Mouse (Mus musculus): Measurements from ENCODE around the gene 1700028K03Rik.

1700028K03Rik gene

DNA sequence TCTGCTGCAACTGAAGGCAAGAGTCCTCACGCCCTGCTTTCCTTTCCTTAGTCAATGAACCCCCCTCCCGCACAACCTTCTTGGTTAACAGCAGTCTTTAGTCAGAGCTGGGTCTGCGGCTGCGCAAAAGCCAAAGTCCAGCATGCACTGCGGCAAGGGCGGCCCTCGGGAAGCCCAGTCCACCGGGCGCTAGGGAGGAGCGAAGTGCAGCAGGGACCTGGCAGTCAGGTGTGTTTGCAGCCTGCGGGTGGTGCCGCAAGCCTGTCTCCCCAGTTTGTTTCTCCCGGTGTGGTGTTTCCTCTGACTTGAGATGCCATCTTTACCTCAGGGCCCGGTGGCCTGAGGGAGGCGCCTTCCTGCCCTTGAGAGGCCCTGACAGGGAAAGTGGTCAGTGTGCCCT lies at the start of gene 1700028K03Rik:
Gene 1700028K03Rik (plus strand): TSS at position 129 of the 400 bp plus-strand sequence.
- no peak for DNase-seq (ENCODE audit: low spot score)

- DNase-seq (ENCODE audit: low spot score): peak; percentile 28
These were observed 45.5 kb upstream of the 1700028K03Rik start for GRCm38 (mm10) chr5:107488996-107489395.

- DNase-seq (ENCODE audit: low spot score): no peak
These were observed 43.5 kb upstream of the 1700028K03Rik start for GRCm38 (mm10) chr5:107491036-107491435.

DNA sequence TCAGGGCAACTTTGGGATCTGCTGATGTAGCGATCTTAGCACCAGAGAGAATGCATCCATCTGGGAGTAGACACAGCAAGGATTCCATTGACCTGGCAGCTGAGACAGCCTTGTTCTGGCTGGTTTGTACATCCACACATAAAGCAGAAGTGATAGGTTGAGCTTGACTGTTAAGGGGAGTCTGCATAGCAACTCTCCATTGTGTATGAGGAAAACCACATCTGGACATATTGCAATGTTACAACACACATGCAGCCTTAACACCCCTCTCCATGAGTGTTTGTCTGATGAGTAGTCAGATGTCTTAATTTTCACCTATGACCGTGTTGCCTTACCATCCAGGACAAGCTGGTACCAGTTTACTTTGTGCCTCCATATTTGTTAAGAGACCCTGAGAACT lies 42.0 kb upstream of the 1700028K03Rik start:
- no peak for DNase-seq (ENCODE audit: low spot score)

DNA sequence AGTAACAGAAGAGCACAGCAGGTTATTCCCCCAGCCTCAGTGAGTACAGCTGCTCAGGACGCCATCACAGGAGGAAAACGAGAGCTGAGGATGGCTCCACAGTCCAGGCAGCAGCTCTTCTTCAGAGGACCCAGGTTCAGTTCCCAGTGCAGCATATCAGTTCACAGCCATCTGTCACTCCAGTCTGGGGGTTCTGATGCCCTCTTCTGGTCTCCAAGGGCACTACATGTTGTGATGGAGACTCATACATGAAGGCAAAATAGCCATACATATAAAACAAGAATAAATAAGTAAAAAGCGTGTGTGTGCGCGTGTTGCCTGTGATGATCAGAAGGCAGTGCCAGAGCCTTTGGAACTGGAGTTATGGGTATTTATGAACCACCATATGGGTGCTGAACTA lies 39.8 kb upstream of the 1700028K03Rik start:
- DNase-seq (ENCODE audit: low spot score): no peak

DNA sequence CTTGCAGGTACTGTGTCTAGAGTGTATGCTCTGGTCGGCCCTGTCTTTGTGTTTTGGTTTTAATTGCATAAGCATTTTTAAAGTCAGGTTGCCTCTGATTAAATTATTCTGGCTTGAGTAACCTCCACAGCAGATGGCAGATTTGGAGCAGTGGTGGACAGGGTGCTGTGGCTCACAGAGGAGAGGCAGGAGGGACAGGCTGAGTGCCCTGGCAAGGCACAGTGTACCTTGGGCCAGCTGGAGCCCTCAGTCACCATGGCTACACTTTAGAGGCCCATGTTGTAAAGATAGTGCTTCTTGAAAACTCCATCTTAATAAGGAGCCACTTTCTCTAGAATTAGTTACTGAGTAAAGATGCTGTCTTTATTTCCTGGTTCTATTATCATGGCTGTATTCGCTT lies 38.5 kb upstream of the 1700028K03Rik start:
- peak; percentile 44 for DNase-seq (ENCODE audit: low spot score)

DNA sequence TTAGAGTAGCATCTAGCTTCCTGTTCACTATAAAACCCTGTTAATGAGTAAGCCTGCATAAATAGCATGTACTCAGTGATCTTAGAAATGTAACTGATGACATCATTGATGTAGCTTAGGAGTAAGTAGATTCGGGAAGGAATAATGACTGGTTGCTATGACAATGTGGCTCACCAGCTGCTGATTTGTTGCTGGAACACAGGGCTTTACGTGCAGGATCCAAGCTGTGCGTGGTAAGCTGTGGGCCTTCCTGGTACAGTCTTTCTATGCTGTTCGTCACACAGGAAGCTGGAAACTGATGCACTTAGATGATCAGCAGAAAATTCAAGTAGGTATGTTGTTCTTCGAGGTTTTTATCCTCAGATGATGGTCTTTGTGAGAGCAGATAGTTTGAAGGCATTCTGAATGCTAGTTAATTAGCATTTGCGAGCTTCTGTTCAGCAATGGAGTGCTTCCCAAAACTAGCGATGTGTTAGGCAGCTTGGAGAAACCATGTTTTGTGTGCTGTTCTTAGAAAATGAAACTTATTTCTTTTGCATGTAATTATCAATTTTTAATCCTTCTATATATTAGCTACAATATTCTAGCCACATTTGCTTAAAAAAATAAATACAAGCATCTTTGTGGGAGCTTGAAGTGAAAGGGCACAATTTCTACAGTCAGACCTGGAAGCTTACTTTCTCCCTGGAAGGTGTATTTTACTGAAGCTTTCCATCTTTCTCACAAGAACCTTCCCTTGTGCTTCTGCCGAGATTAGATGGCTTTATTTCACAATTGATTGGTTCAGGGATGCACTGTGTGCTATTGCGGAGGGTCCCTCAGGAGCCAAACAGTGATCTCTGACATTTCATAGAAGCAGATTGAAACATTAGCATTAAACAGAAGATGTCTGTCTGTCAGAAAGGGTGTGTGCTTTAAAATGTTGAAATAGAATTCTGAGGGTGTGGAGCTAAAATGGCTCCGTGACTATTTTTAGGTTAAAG lies 36.7 kb upstream of the 1700028K03Rik start:
- DNase-seq (ENCODE audit: low spot score): peak; percentile 62

- no peak for DNase-seq (ENCODE audit: low spot score)
These were observed 35.7 kb upstream of the 1700028K03Rik start for GRCm38 (mm10) chr5:107498806-107499310.

- no peak for DNase-seq (ENCODE audit: low spot score)
These were observed 34.5 kb upstream of the 1700028K03Rik start for GRCm38 (mm10) chr5:107499891-107500535.

GRCm38 (mm10) chr5:107500741-107501140 lies 33.8 kb upstream of the 1700028K03Rik start:
- DNase-seq (ENCODE audit: low spot score): no peak

DNA sequence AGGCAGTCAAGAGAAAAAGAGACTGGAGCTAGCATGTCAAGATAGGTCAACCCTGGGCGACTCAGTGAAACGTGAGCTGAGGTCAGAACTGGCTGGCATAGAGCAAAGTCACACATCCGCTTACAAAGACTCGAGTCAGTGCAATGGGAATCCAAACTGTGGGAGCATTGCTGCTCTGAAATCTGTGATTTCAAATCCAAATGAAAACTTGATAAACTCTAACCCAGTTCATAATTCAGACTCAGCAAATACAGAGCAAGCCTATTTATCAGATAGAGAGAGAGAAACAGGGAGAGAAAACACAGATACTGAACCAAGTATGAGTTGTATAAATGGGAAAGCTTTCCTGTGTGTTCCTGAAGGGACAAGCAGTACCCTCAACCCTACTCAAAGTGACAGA lies 27.2 kb upstream of the 1700028K03Rik start, which contains the start of gene Gm42669:
Gene Gm42669 (plus strand): TSS at position 301 of the 400 bp plus-strand sequence.
- DNase-seq (ENCODE audit: low spot score): no peak

DNA sequence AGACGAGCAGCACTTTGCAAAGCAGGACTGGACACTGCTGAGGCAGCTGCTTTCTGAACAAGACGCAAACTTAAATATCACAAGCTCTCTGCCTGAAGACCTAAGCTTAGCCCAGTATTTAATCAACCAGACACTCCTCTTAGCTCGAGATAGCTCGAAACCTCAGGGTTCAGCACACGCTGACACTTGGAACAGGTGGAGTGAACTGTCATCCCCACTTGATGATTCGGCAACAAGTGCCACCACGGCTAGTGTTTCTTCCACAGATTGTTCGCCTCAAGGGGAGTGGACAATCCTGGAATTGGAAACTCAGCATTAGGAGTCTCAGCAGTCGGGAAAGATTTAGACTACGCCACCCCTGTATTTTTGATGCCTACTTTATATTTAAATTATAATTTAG lies 24.0 kb upstream of the 1700028K03Rik start:
- no peak for DNase-seq (ENCODE audit: low spot score)

GRCm38 (mm10) chr5:107511326-107511725 lies 23.2 kb upstream of the 1700028K03Rik start:
- no peak for DNase-seq (ENCODE audit: low spot score)

GRCm38 (mm10) chr5:107513583-107513982 lies 20.9 kb upstream of the 1700028K03Rik start:
- DNase-seq (ENCODE audit: low spot score): peak; percentile 76

DNA sequence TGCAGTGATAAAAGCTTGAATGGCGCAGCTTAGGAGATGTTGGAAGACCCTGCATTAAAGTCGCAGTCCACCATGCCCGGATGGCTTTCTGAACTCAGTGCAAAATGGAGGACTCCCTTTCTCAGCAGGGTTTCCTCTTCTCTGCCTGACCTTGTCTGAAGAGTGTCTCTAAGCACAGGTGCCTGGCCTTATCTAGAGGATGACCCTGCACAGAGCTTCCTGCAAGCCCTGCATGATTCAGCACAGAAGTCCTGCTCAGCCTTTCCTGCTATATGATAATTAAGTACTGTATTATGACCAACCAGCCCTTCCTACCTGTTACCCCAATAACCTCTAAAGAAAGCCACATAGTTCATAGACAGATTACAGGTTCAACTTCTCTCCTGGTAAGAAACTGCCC lies 19.1 kb upstream of the 1700028K03Rik start:
- DNase-seq (ENCODE audit: low spot score): no peak

- DNase-seq (ENCODE audit: low spot score): no peak
These were observed 18.4 kb upstream of the 1700028K03Rik start for GRCm38 (mm10) chr5:107516087-107516486.

GRCm38 (mm10) chr5:107518602-107519001 lies 15.9 kb upstream of the 1700028K03Rik start:
- DNase-seq (ENCODE audit: low spot score): no peak

DNA sequence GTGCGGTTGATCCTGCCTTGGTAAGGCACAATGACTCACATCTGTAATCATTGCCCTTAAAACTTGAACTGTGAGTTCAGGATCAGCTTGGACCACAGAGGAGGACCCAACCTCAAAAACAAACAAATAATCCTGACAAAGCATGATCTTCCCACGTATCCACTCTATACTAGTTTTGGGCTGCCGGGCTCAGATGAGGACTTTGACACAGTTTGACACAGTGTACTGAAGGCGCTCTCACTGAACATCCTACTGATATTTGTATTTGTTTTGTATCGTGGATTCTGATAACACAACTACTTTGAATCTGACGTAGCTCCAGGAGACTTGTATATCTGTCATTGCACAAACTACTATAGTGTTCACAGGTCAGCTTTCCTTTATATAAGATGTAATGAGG lies 13.1 kb upstream of the 1700028K03Rik start:
- DNase-seq (ENCODE audit: low spot score): no peak

DNA sequence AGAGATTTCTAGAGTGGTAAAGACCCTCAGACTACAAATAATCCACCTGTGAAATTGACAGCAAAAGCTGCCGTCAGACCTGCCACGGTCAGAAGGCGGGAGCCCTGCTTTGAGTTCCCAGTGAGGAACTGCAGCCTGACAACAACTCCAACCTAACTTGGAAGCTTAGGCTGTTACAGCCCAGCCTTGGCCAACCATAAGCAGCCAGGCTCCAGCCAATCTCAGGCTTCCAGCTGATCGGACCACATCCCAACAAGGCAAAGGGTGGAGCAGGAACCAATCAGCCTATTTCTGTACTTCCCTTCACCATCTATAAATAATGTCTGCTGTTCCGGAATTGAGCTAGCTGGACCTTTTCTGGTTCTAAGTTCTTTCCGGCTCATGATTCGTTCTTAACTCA lies 12.6 kb upstream of the 1700028K03Rik start:
- no peak for DNase-seq (ENCODE audit: low spot score)

DNA sequence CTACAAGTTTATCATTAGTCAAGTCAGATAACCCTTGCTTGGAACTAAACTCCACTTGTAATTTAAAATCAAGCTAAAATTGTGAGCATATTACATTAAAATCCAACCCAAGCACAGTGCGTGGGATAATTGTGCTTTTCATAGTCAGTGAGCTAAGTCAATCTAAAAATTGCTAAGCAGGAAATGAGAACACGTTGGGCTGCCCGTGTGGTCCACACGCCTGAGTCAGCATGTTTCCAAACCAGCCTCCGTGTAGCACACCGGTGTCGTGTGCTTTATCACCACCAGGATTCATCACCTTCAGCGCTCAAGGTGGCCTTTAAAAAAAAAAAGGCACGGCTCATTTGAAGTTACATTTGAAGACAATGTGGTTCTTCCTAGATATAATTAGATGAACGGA lies 10.2 kb upstream of the 1700028K03Rik start:
- no peak for DNase-seq (ENCODE audit: low spot score)

- no peak for DNase-seq (ENCODE audit: low spot score)
These were observed 5.7 kb upstream of the 1700028K03Rik start for GRCm38 (mm10) chr5:107528856-107529255.

GRCm38 (mm10) chr5:107533590-107533989 lies 919 bp upstream of the 1700028K03Rik start:
- no peak for DNase-seq (ENCODE audit: low spot score)

DNA sequence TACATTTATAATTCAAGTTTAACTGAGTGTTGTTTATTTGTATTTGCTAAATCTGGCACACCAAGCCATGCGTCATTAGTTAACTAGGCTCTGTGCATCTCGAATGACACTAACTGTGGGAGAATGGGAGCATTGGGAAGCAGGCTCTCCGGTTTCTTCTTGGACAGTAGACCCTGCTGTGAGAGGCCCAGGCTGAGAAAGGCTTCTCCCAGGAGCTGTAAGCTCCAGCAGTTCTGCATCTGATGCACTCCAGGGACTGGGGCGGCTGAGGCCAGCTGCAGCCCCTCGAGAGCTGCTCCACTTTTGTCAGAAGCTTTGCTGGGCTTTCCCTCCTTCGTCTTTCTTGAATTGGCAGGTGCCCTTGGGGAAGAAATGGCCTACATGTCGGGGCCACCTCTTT lies 7.2 kb downstream of the 1700028K03Rik start:
- peak; percentile 68 for DNase-seq (ENCODE audit: low spot score)
